Mouse (Mus musculus): Measurements from ENCODE around the gene Tars2. TPM values are rescaled to one million over a fixed set of nuclear protein-coding genes. Genes with fewer than 3 reads are reported as not detected.

The Tars2 gene
- polyA plus RNA-seq, 1 experiment from 2014 or later, result 41.3 TPM

- Histone ChIP-seq H3K9me3 (replicated peaks; ENCODE audit: control insufficient read depth, low read length) (no peaks in the 10 kb centered on the region), H3K27me3 (ENCODE audit: control insufficient read depth, insufficient read depth, low read length) (no peaks in the 10 kb centered on the region), H3K4me3 (ENCODE audit: low read length) (no peak overlapping the region), H3K4me1 (ENCODE audit: control insufficient read depth, insufficient read depth, low read length) (no peaks in the 10 kb centered on the region), H3K9ac (ENCODE audit: low read length) (no peak overlapping the region), H3K36me3 (ENCODE audit: control insufficient read depth, insufficient read depth) (peaks cover 36% of the 10 kb centered on the region), H3K4me2 (ENCODE audit: low read depth, low read length) (no peak overlapping the region), H3K27ac (ENCODE audit: low read length) (no peak overlapping the region)
- no peak for ATAC-seq (replicated peaks; ENCODE audit: extremely low read depth, insufficient read depth, low FRiP score)
- WGBS, result 83% methylated on average over 10 of the region's 10 CpGs
Measured at GRCm38 (mm10) chr3:95765534-95765933, 5.5 kb upstream of the Tars2 start.

GRCm38 (mm10) chr3:95763811-95764210 lies 3.8 kb upstream of the Tars2 start:
- H3K4me3 ChIP-seq (ENCODE audit: low read length), result no peak overlapping the region
- peaks cover 31% of the 10 kb centered on the region for H3K36me3 ChIP-seq (ENCODE audit: control insufficient read depth, insufficient read depth)
- 86% methylated on average over 10 of the region's 10 CpGs for WGBS
- H3K9ac ChIP-seq (ENCODE audit: low read length), result no peak overlapping the region
- H3K4me2 ChIP-seq (ENCODE audit: low read depth, low read length), result no peak overlapping the region
- ATAC-seq (replicated peaks; ENCODE audit: extremely low read depth, insufficient read depth, low FRiP score), result no peak
- no peak overlapping the region for H3K27ac ChIP-seq (ENCODE audit: low read length)
- no peaks in the 10 kb centered on the region for H3K9me3 ChIP-seq (replicated peaks; ENCODE audit: control insufficient read depth, low read length)
- no peaks in the 10 kb centered on the region for H3K4me1 ChIP-seq (ENCODE audit: control insufficient read depth, insufficient read depth, low read length)
- no peaks in the 10 kb centered on the region for H3K27me3 ChIP-seq (ENCODE audit: control insufficient read depth, insufficient read depth, low read length)

- H3K36me3 ChIP-seq (ENCODE audit: control insufficient read depth, insufficient read depth), result peaks cover 24% of the 10 kb centered on the region
- no peak overlapping the region for H3K9ac ChIP-seq (ENCODE audit: low read length)
- no peaks in the 10 kb centered on the region for H3K27me3 ChIP-seq (ENCODE audit: control insufficient read depth, insufficient read depth, low read length)
- no peak overlapping the region for H3K4me2 ChIP-seq (ENCODE audit: low read depth, low read length)
- no peaks in the 10 kb centered on the region for H3K4me1 ChIP-seq (ENCODE audit: control insufficient read depth, insufficient read depth, low read length)
- ATAC-seq (replicated peaks; ENCODE audit: extremely low read depth, insufficient read depth, low FRiP score), result no peak; the same call in 1 of the 2 replicates
- H3K27ac ChIP-seq (ENCODE audit: low read length), result no peak overlapping the region
- H3K9me3 ChIP-seq (replicated peaks; ENCODE audit: control insufficient read depth, low read length), result no peaks in the 10 kb centered on the region
- WGBS, result 58% methylated on average over 6 of the region's 6 CpGs
- no peak overlapping the region for H3K4me3 ChIP-seq (ENCODE audit: low read length)
Measured at GRCm38 (mm10) chr3:95762961-95763360, 3.0 kb upstream of the Tars2 start.

- Histone ChIP-seq H3K9ac (ENCODE audit: low read length) (no peak overlapping the region), H3K27ac (ENCODE audit: low read length) (no peak overlapping the region), H3K4me1 (ENCODE audit: control insufficient read depth, insufficient read depth, low read length) (no peaks in the 10 kb centered on the region), H3K4me2 (ENCODE audit: low read depth, low read length) (no peak overlapping the region), H3K4me3 (ENCODE audit: low read length) (no peak overlapping the region), H3K9me3 (replicated peaks; ENCODE audit: control insufficient read depth, low read length) (no peaks in the 10 kb centered on the region), H3K27me3 (ENCODE audit: control insufficient read depth, insufficient read depth, low read length) (no peaks in the 10 kb centered on the region), H3K36me3 (ENCODE audit: control insufficient read depth, insufficient read depth) (peaks cover 24% of the 10 kb centered on the region)
- no peak for ATAC-seq (replicated peaks; ENCODE audit: extremely low read depth, insufficient read depth, low FRiP score)
- WGBS, result 69% methylated on average over 4 of the region's 4 CpGs
Measured at GRCm38 (mm10) chr3:95761771-95762170, 1.8 kb upstream of the Tars2 start.

GRCm38 (mm10) chr3:95760656-95761055 lies 650 bp upstream of the Tars2 start:
- no peak for ATAC-seq (replicated peaks; ENCODE audit: extremely low read depth, insufficient read depth, low FRiP score)
- Histone ChIP-seq H3K27me3 (ENCODE audit: control insufficient read depth, insufficient read depth, low read length) (no peaks in the 10 kb centered on the region), H3K36me3 (ENCODE audit: control insufficient read depth, insufficient read depth) (peaks cover 18% of the 10 kb centered on the region)

GRCm38 (mm10) chr3:95758467-95759218 lies 1.4 kb downstream of the Tars2 start:
- Histone ChIP-seq H3K27me3 (ENCODE audit: control insufficient read depth, insufficient read depth, low read length) (no peaks in the 10 kb centered on the region), H3K9me3 (replicated peaks; ENCODE audit: control insufficient read depth, low read length) (no peaks in the 10 kb centered on the region), H3K4me2 (ENCODE audit: low read depth, low read length) (no peak overlapping the region), H3K9ac (ENCODE audit: low read length) (no peak overlapping the region), H3K4me1 (ENCODE audit: control insufficient read depth, insufficient read depth, low read length) (peaks cover 6% of the 10 kb centered on the region), H3K36me3 (ENCODE audit: control insufficient read depth, insufficient read depth) (peaks cover 2% of the 10 kb centered on the region; the same call in 1 of the 2 replicates), H3K27ac (ENCODE audit: low read length) (no peak overlapping the region), H3K4me3 (ENCODE audit: low read length) (no peak overlapping the region)
- no peak for ATAC-seq (replicated peaks; ENCODE audit: extremely low read depth, insufficient read depth, low FRiP score)
- WGBS, result 42% methylated on average over 9 of the region's 9 CpGs

More at GRCm38 (mm10) chr3:95760656-95761055, 650 bp upstream of the Tars2 start:
- H3K9ac ChIP-seq (ENCODE audit: low read length), result no peak overlapping the region
- no peaks in the 10 kb centered on the region for H3K4me1 ChIP-seq (ENCODE audit: control insufficient read depth, insufficient read depth, low read length)
- H3K4me3 ChIP-seq (ENCODE audit: low read length), result no peak overlapping the region
- H3K27ac ChIP-seq (ENCODE audit: low read length), result no peak overlapping the region
- no peak overlapping the region for H3K4me2 ChIP-seq (ENCODE audit: low read depth, low read length)
- H3K9me3 ChIP-seq (replicated peaks; ENCODE audit: control insufficient read depth, low read length), result no peaks in the 10 kb centered on the region

- no peak overlapping the region for H3K27ac ChIP-seq (ENCODE audit: low read length)
- peaks cover 5% of the 10 kb centered on the region for H3K36me3 ChIP-seq (ENCODE audit: control insufficient read depth, insufficient read depth)
- H3K9me3 ChIP-seq (replicated peaks; ENCODE audit: control insufficient read depth, low read length), result no peaks in the 10 kb centered on the region
- 83% methylated on average over 2 of the region's 2 CpGs for WGBS
- no peaks in the 10 kb centered on the region for H3K27me3 ChIP-seq (ENCODE audit: control insufficient read depth, insufficient read depth, low read length)
- H3K4me1 ChIP-seq (ENCODE audit: control insufficient read depth, insufficient read depth, low read length), result peaks cover 6% of the 10 kb centered on the region
- no peak overlapping the region for H3K4me3 ChIP-seq (ENCODE audit: low read length)
- no peak overlapping the region for H3K4me2 ChIP-seq (ENCODE audit: low read depth, low read length)
- H3K9ac ChIP-seq (ENCODE audit: low read length), result no peak overlapping the region
- no peak for ATAC-seq (replicated peaks; ENCODE audit: extremely low read depth, insufficient read depth, low FRiP score)
Measured at GRCm38 (mm10) chr3:95756808-95757207, 3.2 kb downstream of the Tars2 start.

GRCm38 (mm10) chr3:95754345-95755206 lies 5.4 kb downstream of the Tars2 start:
- under 1% methylated on average over 30 of the region's 30 CpGs for WGBS
- ATAC-seq (replicated peaks; ENCODE audit: extremely low read depth, insufficient read depth, low FRiP score), result peak; percentile 97
- Histone ChIP-seq H3K9ac (ENCODE audit: low read length) (peak overlapping the region; percentile 87), H3K4me1 (ENCODE audit: control insufficient read depth, insufficient read depth, low read length) (peaks cover 6% of the 10 kb centered on the region), H3K36me3 (ENCODE audit: control insufficient read depth, insufficient read depth) (peaks cover 21% of the 10 kb centered on the region), H3K9me3 (replicated peaks; ENCODE audit: control insufficient read depth, low read length) (no peaks in the 10 kb centered on the region), H3K27me3 (ENCODE audit: control insufficient read depth, insufficient read depth, low read length) (no peaks in the 10 kb centered on the region), H3K27ac (ENCODE audit: low read length) (peak overlapping the region; percentile 69), H3K4me3 (ENCODE audit: low read length) (peak overlapping the region; percentile 95), H3K4me2 (ENCODE audit: low read depth, low read length) (peak overlapping the region; percentile 93)

- Histone ChIP-seq H3K36me3 (ENCODE audit: control insufficient read depth, insufficient read depth) (peaks cover 32% of the 10 kb centered on the region), H3K27ac (ENCODE audit: low read length) (no peak overlapping the region), H3K9me3 (replicated peaks; ENCODE audit: control insufficient read depth, low read length) (no peaks in the 10 kb centered on the region), H3K9ac (ENCODE audit: low read length) (no peak overlapping the region), H3K4me1 (ENCODE audit: control insufficient read depth, insufficient read depth, low read length) (peaks cover 6% of the 10 kb centered on the region), H3K27me3 (ENCODE audit: control insufficient read depth, insufficient read depth, low read length) (no peaks in the 10 kb centered on the region), H3K4me2 (ENCODE audit: low read depth, low read length) (no peak overlapping the region), H3K4me3 (ENCODE audit: low read length) (no peak overlapping the region)
- 88% methylated on average over 3 of the region's 3 CpGs for WGBS
- no peak for ATAC-seq (replicated peaks; ENCODE audit: extremely low read depth, insufficient read depth, low FRiP score)
Measured at GRCm38 (mm10) chr3:95752935-95753334, 7.1 kb downstream of the Tars2 start.
